Comparison of ENCODE assay signal across 9 mouse cellular contexts in the genomic region with DNA sequence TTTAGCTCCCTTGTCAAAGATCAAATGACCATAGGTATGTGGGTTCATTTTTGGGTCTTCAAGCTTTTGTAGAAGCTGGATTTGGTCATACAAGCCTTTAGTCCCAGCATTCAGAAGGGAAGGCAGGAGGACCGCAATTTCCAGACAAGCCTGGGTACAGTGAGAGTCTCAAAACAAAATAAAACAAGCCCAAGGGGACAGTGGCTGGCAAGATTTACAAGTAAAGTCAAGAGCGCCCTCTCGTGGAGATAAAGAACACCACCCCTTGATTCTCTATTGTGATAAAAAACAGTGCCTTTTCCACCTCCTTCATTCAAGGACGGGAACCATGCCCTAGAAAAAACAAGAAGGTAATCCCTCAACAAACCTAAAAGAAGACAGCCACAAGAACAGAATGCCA. TPM values are rescaled to one million over a fixed set of nuclear protein-coding genes. Genes with fewer than 3 reads are reported as not detected.
DNase-seq lines count a peak whose midpoint lies in the region; ATAC-seq and TF ChIP-seq lines count a peak whose summit lies in the region.
"Had no signal": no experiment of that assay in that cellular context is flagged by ENCODE, and none has a peak within 500 bp of the region (broad histone marks: within the 10 kb centered on the region; RNA-seq: fewer than 3 reads in every experiment).

No protein-coding gene starts in this region.

- no peaks in the 10 kb centered on the region for H3K9me3 ChIP-seq in hindbrain, embryonic 14.5 days (ENCODE audit: control insufficient read depth, low read length)
- H3K9me3 ChIP-seq in hindbrain, embryonic 16.5 days (ENCODE audit: control insufficient read depth, low read length) = no peaks in the 10 kb centered on the region
- no peaks in the 10 kb centered on the region for H3K9me3 ChIP-seq in CH12.LX (replicated peaks; ENCODE audit: low read length)

- no peak overlapping the region for H3K27ac ChIP-seq in hindbrain, embryonic 14.5 days
- no peak overlapping the region for H3K27ac ChIP-seq in hindbrain, embryonic 16.5 days (ENCODE audit: low read depth, low read length)
- no peak overlapping the region for H3K27ac ChIP-seq in CH12.LX (ENCODE audit: insufficient read depth, low read depth)

- dilution Hi-C loops in CH12.LX (cut with MboI; ENCODE audit: extremely low pct_ligation_motif_present, extremely low pct_unique_long_range_greater_than_20kb, low sequenced_read_pairs) = no loop called here

- in situ Hi-C loops in CH12.LX (cut with MboI; ENCODE audit: low pct_ligation_motif_present, low pct_unique_long_range_greater_than_20kb, low sequenced_read_pairs) = no loop called here

- H3K9ac ChIP-seq in hindbrain, embryonic 14.5 days = no peak overlapping the region
- no peak overlapping the region for H3K9ac ChIP-seq in hindbrain, embryonic 16.5 days (ENCODE audit: low read depth, low read length)
- H3K9ac ChIP-seq in CH12.LX (ENCODE audit: insufficient read depth, low read depth) = no peak overlapping the region

- TF ChIP-seq POLR2A in CH12.LX (IDR thresholded peaks at IDR 0.05; ENCODE audit: low read depth, low read length) = no peak

- H3K4me2 ChIP-seq in hindbrain, embryonic 14.5 days (replicated peaks) = no peak overlapping the region
- H3K4me2 ChIP-seq in hindbrain, embryonic 16.5 days (ENCODE audit: low read length) = no peak overlapping the region
- no peak overlapping the region for H3K4me2 ChIP-seq in CH12.LX (ENCODE audit: insufficient read depth, low read depth, poor library complexity, severe bottlenecking)

- no peak for TF ChIP-seq EP300 in CH12.LX (IDR thresholded peaks at IDR 0.05; ENCODE audit: low read length)

- DNase-seq in hindbrain, embryonic 14.5 days (ENCODE audit: low spot score) = peak; percentile 59
- DNase-seq in 3T3-L1 (ENCODE audit: low read depth, low spot score) = peak; percentile 91
- DNase-seq in CH12.LX (ENCODE audit: extremely low read depth) = peak; percentile 76
- DNase-seq in cerebellum, postnatal 14 days = peak; percentile 53 to 63
- DNase-seq in kidney, postnatal 14 days = peak; percentile 67
- peak; percentile 82 for DNase-seq in naive thymus-derived CD4-positive, alpha-beta T cell, adult 2 months (ENCODE audit: low read depth)

- 20% methylated on average over 4 of the region's 4 CpGs for WGBS in hindbrain, embryonic 14.5 days
- WGBS in hindbrain, embryonic 16.5 days = 12% methylated on average over 4 of the region's 4 CpGs

- H3K36me3 ChIP-seq in hindbrain, embryonic 14.5 days (replicated peaks; ENCODE audit: control insufficient read depth, insufficient read depth) = no peaks in the 10 kb centered on the region
- no peaks in the 10 kb centered on the region for H3K36me3 ChIP-seq in hindbrain, embryonic 16.5 days (ENCODE audit: control insufficient read depth, insufficient read depth, low read length)
- no peaks in the 10 kb centered on the region for H3K36me3 ChIP-seq in CH12.LX (replicated peaks in 1 of 2; ENCODE audit: control insufficient read depth in 1 of 2, insufficient read depth in 1 of 2, low read length in 1 of 2)

- H3K4me1 ChIP-seq in hindbrain, embryonic 14.5 days (replicated peaks; ENCODE audit: control insufficient read depth, insufficient read depth, low read length) = no peaks in the 10 kb centered on the region
- no peaks in the 10 kb centered on the region for H3K4me1 ChIP-seq in hindbrain, embryonic 16.5 days (ENCODE audit: control insufficient read depth, insufficient read depth, low read depth, low read length)
- 0 out of 4 replicates have a peak, but pooled peaks cover 0 to 3% of the 10 kb centered on the region in 2 experiments for H3K4me1 ChIP-seq in CH12.LX (ENCODE audit: control insufficient read depth in 1 of 2, insufficient read depth in 2 of 2)

- peak; percentile 80 for TF ChIP-seq RAD21 in CH12.LX (IDR thresholded peaks at IDR 0.05; ENCODE audit: low read depth, low read length)

- H3K79me2 ChIP-seq in CH12.LX (replicated peaks; ENCODE audit: control insufficient read depth, extremely low read depth, insufficient read depth, poor library complexity, severe bottlenecking) = no peaks in the 10 kb centered on the region

- no peaks in the 10 kb centered on the region for H3K27me3 ChIP-seq in hindbrain, embryonic 14.5 days (ENCODE audit: control insufficient read depth, insufficient read depth, low read length)
- H3K27me3 ChIP-seq in hindbrain, embryonic 16.5 days (replicated peaks; ENCODE audit: control insufficient read depth, insufficient read depth, low read length) = no peaks in the 10 kb centered on the region; the same call in 1 of the 2 replicates
- H3K27me3 ChIP-seq in CH12.LX (replicated peaks) = no peaks in the 10 kb centered on the region

- peak; percentile 45 to 80; a peak in 3 of 4 replicates for TF ChIP-seq CTCF in CH12.LX (conservative IDR thresholded peaks at IDR 0.05 in 1 of 2, IDR thresholded peaks at IDR 0.05 in 1 of 2; ENCODE audit: low read depth in 2 of 2, low read length in 2 of 2)

- no peak for ATAC-seq in hindbrain, embryonic 14.5 days (ENCODE audit: low FRiP score)
- ATAC-seq in hindbrain, embryonic 16.5 days = no peak
- ATAC-seq in erythroblast, adult 5-6 weeks (replicated peaks; ENCODE audit: low FRiP score, poor library complexity, severe bottlenecking) = no peak

- H3K4me3 ChIP-seq in hindbrain, embryonic 14.5 days (replicated peaks; ENCODE audit: low read length) = no peak overlapping the region
- no peak overlapping the region for H3K4me3 ChIP-seq in hindbrain, embryonic 16.5 days (ENCODE audit: low read length)
- H3K4me3 ChIP-seq in CH12.LX (replicated peaks in 1 of 3; ENCODE audit: low read depth in 2 of 3, low read length in 2 of 3, poor library complexity in 1 of 3) = no peak overlapping the region

TF ChIP-seq in CH12.LX, 34 proteins besides CTCF, POLR2A, EP300 and RAD21:
- TF ChIP-seq ZMIZ1 (IDR thresholded peaks at IDR 0.05; ENCODE audit: low read depth, low read length) = no peak
- TF ChIP-seq SMC3 (IDR thresholded peaks at IDR 0.05; ENCODE audit: low read depth, low read length) = peak; percentile 91
- TF ChIP-seq ELF1 (IDR thresholded peaks at IDR 0.05; ENCODE audit: low read depth, low read length) = no peak
- TF ChIP-seq CHD1 (IDR thresholded peaks at IDR 0.05; ENCODE audit: low read depth, low read length) = no peak
- no peak for TF ChIP-seq RCOR1 (conservative IDR thresholded peaks at IDR 0.05; ENCODE audit: low read depth, low read length)
- no peak for TF ChIP-seq TBP (conservative IDR thresholded peaks at IDR 0.05; ENCODE audit: low read depth, low read length)
- no peak for TF ChIP-seq PAX5 (IDR thresholded peaks at IDR 0.05; ENCODE audit: low read length)
- no peak for TF ChIP-seq MAFK (IDR thresholded peaks at IDR 0.05; ENCODE audit: insufficient replicate concordance, low read length)
- no peak for TF ChIP-seq KAT2A (IDR thresholded peaks at IDR 0.05; ENCODE audit: insufficient replicate concordance, low read length)
- TF ChIP-seq ZC3H11A (IDR thresholded peaks at IDR 0.05; ENCODE audit: low read depth, low read length) = peak; percentile 63
- TF ChIP-seq E2F4 (IDR thresholded peaks at IDR 0.05; ENCODE audit: insufficient replicate concordance, low read depth, low read length) = no peak
TF ChIP-seq in CH12.LX: peak in this region for 2.

RNA-seq across cellular contexts. Expression of gene Ch25h, which starts 8.6 kb away (rescaled TPM):
- 0.27 and 0.55 TPM in 2 replicates for polyA plus RNA-seq in hindbrain, embryonic 14.5 days (2014; fragmentation: Nextera tagmentation; extraction: Ambion mirVana)
- 0.61 and 0.85 TPM in 2 replicates for polyA plus RNA-seq in hindbrain, embryonic 16.5 days (2015; fragmentation: Nextera tagmentation; extraction: Ambion mirVana)
- total RNA-seq in CH12.LX (2012; rRNA removed) = not detected in 2 replicates
- total RNA-seq in CH12.LX (2014; rRNA removed) = not detected in 2 replicates
- polyA plus RNA-seq in CH12.LX (2012; ENCODE audit: insufficient read length, low read depth) = not detected in 2 replicates
- total RNA-seq in erythroblast, adult 5-6 weeks (2015; ENCODE audit: low replicate concordance) = not detected in 2 replicates
- not detected in 2 replicates for total RNA-seq in erythroblast, adult 5-6 weeks (2017; ENCODE audit: low replicate concordance)
- total RNA-seq: gastrocnemius, postnatal 36 days had no signal

RNA-seq across cellular contexts. Expression of gene Lipa, which starts 43.7 kb away (rescaled TPM):
- polyA plus RNA-seq in hindbrain, embryonic 14.5 days (2014; fragmentation: Nextera tagmentation; extraction: Ambion mirVana) = 28.6 and 30.3 TPM in 2 replicates
- polyA plus RNA-seq in hindbrain, embryonic 16.5 days (2015; fragmentation: Nextera tagmentation; extraction: Ambion mirVana) = 24.6 and 25.2 TPM in 2 replicates
- 17.7 and 19.3 TPM in 2 replicates for total RNA-seq in CH12.LX (2012; rRNA removed)
- total RNA-seq in CH12.LX (2014; rRNA removed) = 38.1 and 43.5 TPM in 2 replicates
- 55.7 and 63.4 TPM in 2 replicates for polyA plus RNA-seq in CH12.LX (2012; ENCODE audit: insufficient read length, low read depth)
- 50.1 and 57.7 TPM in 2 replicates for total RNA-seq in erythroblast, adult 5-6 weeks (2015; ENCODE audit: low replicate concordance)
- total RNA-seq in erythroblast, adult 5-6 weeks (2017; ENCODE audit: low replicate concordance) = 25.0 and 29.7 TPM in 2 replicates
